Mouse (Mus musculus) gonadal fat pad, adult 2 months (tissue): ENCODE results near the gene Polr3c. TPM values are rescaled to one million over a fixed set of nuclear protein-coding genes. Genes with fewer than 3 reads are reported as not detected.
"Not testable (repeated sequence)": the region's sequence is repeated elsewhere in the genome, so short reads cannot be mapped to it uniquely, and the experiment has no call there.

ENCODE experiments used
- DNase-seq: peaks from one replicate; pipeline ENCODE4 v3.0.0-alpha.2; 2012; ENCODE audit warnings: low read depth
- polyA plus RNA-seq: library from polyadenylated mRNA; depleted of rRNA; stranded (reverse); fragments of >200 nt; gene quantifications from 2 replicates; pipeline ENCODE4 v1.2.3, GENCODE M21; 2012

Polr3c gene
- polyA plus RNA-seq, 1 experiment: 29.9 TPM

DNA sequence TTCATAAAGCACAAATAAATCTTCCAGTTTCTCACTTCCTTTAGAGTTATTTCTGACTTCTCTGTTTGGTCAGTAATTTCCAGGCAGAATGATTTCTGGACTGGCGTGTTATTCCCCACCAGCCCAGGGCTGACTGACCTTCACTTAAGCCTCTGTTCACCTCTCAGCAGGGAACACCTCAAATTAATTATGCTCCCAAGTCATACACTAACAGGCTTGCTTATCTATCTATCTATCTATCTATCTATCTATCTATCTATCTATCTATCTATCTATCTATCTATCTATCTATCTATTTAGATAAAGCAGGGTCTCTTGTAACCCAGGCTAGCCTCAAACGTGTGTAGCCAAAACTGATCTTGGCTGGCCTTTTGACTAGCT, 18.8 kb downstream of the Polr3c start:
- DNase-seq: no peak

GRCm38 (mm10) chr3:96707903-96708683, 19.3 kb downstream of the Polr3c start, which contains the start of gene Nudt17:
Gene Nudt17 (minus strand): TSS chr3:96708562.
- no peak for DNase-seq

GRCm38 (mm10) chr3:96706984-96707383, 20.4 kb downstream of the Polr3c start:
- DNase-seq: no peak

- no peak for DNase-seq
Observed at GRCm38 (mm10) chr3:96706217-96706616, 21.2 kb downstream of the Polr3c start.

DNA sequence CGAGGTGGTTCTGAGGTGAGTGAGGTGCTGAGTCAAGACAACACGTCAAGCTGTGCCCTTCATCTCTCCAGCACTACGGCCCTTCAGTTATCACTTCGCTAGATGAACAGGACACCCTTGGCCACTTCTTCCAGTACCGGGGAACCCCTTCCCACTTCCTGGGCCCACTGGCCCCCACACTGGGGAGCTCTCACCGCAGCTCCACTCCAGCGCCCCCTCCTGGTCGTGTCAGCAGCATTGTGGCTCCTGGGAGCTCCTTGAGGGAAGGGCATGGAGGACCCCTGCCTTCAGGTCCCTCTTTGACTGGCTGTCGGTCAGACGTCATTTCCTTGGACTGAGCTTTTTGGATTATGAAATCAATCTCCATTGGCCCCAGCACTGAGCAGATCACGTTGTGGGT, 22.6 kb downstream of the Polr3c start:
- no peak for DNase-seq

GRCm38 (mm10) chr3:96701003-96701402, 26.4 kb downstream of the Polr3c start:
- DNase-seq: no peak

DNA sequence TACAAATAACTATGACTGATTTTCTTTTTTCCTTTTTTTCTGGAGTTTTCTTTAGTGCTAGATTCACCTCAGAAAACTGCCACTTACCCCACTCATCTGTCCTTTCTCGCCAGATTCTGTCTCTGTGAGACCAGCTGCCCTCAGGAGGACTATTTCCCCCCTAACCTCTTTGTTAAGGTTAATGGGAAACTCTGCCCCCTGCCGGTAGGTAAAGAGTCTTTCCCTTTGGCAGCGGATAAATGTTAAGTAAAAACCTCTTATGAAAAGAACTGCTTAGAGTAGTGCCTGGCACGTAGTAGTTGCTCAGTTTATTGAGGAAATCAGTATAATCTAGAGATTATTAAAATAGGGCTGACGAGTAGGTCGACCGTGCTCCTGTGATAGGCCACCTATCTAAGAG, 27.1 kb downstream of the Polr3c start:
- no peak for DNase-seq

GRCm38 (mm10) chr3:96698993-96699690, 28.3 kb downstream of the Polr3c start:
- no peak for DNase-seq

- no peak for DNase-seq
Observed at GRCm38 (mm10) chr3:96696766-96697732, 30.4 kb downstream of the Polr3c start.

GRCm38 (mm10) chr3:96696198-96696765, 31.1 kb downstream of the Polr3c start, which contains the start of gene Pias3:
Gene Pias3 (plus strand): TSS chr3:96696384.
- no peak for DNase-seq

- DNase-seq: no peak
Observed at GRCm38 (mm10) chr3:96693579-96693978, 33.8 kb downstream of the Polr3c start.

GRCm38 (mm10) chr3:96692506-96692905, 34.9 kb downstream of the Polr3c start:
- no peak for DNase-seq

DNA sequence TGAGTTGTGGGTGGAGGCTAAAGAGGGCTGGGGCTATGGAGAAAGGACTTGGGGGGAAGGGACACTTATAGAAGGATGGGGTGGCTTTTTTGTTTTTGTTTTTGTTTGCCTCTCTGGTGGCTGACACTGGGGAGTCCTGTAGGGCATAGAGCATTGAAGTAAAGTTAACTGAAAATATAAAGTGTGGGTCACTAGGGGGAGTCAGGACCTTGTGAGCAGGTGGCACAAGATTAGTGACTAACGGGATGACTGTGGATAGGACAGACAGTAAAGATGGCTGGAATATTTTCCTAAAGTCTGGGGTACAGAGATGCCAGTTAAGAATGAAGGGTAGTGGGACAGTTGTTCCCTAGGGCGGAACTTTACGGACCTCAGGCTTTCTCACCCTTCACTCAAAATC, 37.1 kb downstream of the Polr3c start:
- DNase-seq: no peak

DNA sequence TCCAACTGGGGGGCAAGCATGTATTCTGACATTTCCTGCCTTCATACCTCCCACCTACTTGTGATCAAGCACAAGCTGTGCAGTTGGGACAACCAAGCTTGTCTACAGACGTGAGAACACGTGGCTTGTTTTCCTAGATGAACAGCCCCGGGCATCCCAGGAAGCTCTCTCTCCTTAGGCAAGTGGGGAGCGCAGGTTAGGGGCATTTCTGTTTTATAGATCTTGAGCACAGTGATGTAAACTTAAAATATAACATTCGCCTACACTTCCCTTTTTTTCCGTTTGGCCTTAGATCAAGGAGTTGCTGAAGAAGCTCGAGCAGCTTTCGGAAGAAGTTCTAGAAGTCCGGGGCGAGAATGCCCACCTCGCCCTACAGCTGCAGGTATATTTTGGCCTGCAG, 38.6 kb downstream of the Polr3c start:
- no peak for DNase-seq

DNA sequence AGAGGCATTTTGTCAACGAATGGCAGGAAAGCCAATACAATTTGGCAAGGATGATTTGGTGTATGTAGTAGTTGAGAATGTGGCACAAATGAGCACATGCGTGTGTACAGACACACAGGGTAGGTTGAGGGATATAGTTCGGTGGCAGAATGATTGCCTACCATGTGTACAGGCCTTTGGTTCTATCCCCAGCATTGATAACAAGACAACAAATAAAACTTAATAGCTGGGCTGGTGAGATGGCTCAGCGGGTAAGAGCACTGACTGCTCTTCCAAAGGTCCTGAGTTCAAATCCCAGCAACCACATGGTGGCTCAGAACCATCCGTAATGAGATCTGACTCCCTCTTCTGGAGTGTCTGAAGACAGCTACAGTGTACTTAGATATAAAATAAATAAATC, 41.4 kb downstream of the Polr3c start:
- not testable (repeated sequence) for DNase-seq

- no peak for DNase-seq
Observed at GRCm38 (mm10) chr3:96684822-96685156, 42.6 kb downstream of the Polr3c start.

DNA sequence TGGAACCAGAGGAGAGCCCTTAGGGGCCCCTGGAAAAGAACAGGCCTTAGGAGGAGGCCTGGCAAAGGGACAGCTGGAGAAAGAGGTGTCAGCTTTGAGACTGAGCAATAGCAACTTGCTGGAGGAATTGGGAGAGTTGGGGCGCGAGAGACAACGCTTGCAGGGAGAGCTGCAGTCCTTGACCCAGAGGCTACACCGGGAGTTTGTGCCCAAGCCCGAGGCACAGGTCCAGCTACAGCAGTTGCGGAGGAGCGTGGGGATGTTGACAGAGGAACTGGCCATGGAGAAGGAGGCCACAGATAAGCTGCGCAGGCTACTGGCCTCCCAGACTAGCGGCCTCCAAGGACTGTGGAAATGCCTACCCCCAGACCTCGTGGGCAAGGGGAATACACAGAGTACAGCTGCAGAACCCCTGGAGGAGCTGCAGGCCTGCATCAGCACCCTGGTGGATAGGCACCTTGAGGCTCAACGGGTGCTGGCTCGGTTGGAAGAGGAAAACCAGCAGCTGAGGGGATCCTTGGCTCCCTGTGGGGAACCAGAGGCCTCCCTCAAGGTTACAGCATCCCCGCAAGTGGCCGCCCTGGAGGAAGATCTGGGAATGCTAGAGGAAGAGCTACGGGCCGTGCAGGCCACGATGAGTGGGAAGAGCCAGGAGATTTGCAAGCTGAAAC, 43.1 kb downstream of the Polr3c start:
- no peak for DNase-seq

GRCm38 (mm10) chr3:96683496-96683895, 43.9 kb downstream of the Polr3c start:
- DNase-seq: no peak

DNA sequence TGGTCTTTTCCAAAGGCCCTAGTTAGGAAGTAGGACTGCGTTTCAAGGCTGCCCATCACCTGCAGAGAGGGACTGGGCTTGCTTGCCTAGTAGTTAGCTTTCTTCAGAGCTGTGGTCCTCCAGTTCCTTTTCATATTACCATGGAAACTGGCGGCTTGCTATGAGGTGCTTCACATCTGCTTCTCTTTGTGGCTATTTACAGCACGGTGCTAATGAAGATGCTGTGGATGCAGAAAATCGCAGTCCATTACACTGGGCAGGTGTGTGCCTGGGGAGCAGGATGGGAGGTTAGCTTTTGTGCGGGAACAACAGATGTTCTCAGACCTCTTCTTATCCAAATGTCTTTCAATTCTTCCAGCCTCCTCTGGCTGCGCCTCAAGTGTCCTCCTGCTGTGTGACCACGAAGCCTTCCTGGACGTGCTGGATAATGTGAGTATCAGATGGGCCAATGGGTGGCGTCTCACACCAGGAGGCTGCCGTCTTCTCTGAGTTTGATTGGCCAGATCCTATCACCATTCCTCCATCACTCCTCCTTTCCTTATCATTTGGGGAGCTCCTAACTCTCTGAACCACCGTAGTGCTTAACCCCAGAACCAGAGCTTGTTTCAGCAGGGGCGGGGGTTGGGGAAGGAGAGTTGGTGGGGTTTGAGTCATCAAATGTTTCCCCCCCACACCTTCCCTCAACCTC, 47.0 kb downstream of the Polr3c start:
- no peak for DNase-seq

- DNase-seq: no peak
Observed at GRCm38 (mm10) chr3:96679159-96679674, 48.2 kb downstream of the Polr3c start.
